In genomic region chr5:143053132-143053972, GRCm38 (mm10) we compare ENCODE assay signal across 8 mouse cellular contexts. TPM values are rescaled to one million over a fixed set of nuclear protein-coding genes. Genes with fewer than 3 reads are reported as not detected.
DNase-seq lines count a peak whose midpoint lies in the region; ATAC-seq lines count a peak whose summit lies in the region.

No protein-coding gene starts in this region.

- H3K4me1 ChIP-seq in hindbrain, embryonic 16.5 days (ENCODE audit: control insufficient read depth, insufficient read depth, low read depth, low read length), result peaks cover 26% of the 10 kb centered on the region

- no peaks in the 10 kb centered on the region for H3K36me3 ChIP-seq in hindbrain, embryonic 16.5 days (ENCODE audit: control insufficient read depth, insufficient read depth, low read length)

- H3K4me3 ChIP-seq in hindbrain, embryonic 16.5 days (ENCODE audit: low read length), result no peak overlapping the region

- H3K9me3 ChIP-seq in hindbrain, embryonic 16.5 days (ENCODE audit: control insufficient read depth, low read length), result no peaks in the 10 kb centered on the region

- 61% methylated on average over 5 of the region's 5 CpGs for WGBS in hindbrain, embryonic 16.5 days

- H3K9ac ChIP-seq in hindbrain, embryonic 16.5 days (ENCODE audit: low read depth, low read length), result peak overlapping the region; percentile 11; the same call in 1 of the 2 replicates

- H3K27me3 ChIP-seq in hindbrain, embryonic 16.5 days (replicated peaks; ENCODE audit: control insufficient read depth, insufficient read depth, low read length), result no peaks in the 10 kb centered on the region

- peak; percentile 91 for ATAC-seq in frontal cortex, adult (ENCODE audit: low TSS enrichment)
- ATAC-seq in hindbrain, embryonic 16.5 days, result peak; percentile 60; the same call in 1 of the 2 replicates
- no peak for ATAC-seq in erythroid progenitor cell, adult 5-6 weeks (replicated peaks; ENCODE audit: low FRiP score, poor library complexity, severe bottlenecking)
- ATAC-seq in activated CD4-positive, CD25-positive, alpha-beta regulatory T cell, adult 4 months, result no peak

- H3K27ac ChIP-seq in hindbrain, embryonic 16.5 days (ENCODE audit: low read depth, low read length), result peak overlapping the region; percentile 46

- H3K4me2 ChIP-seq in hindbrain, embryonic 16.5 days (ENCODE audit: low read length), result no peak overlapping the region

- no peak for DNase-seq in frontal cortex, postnatal 25 days (ENCODE audit: low spot score in 2 of 2)
- DNase-seq in NIH3T3 (ENCODE audit: low read depth), result peak; percentile 56
- DNase-seq in lung, postnatal 36 days, result peak; percentile 52
- DNase-seq in cerebellum, adult 9-10 months, result no peak

RNA-seq across cellular contexts. Expression of gene Rnf216, which starts 59.4 kb away (rescaled TPM):
- polyA plus RNA-seq in hindbrain, embryonic 16.5 days (2015; fragmentation: Nextera tagmentation; extraction: Ambion mirVana), result 27.2 and 31.0 TPM in 2 replicates
- 31.0 and 33.1 TPM in 2 replicates for total RNA-seq in erythroid progenitor cell, adult 5-6 weeks (2015; ENCODE audit: low replicate concordance)
- 31.1 and 45.7 TPM in 2 replicates for total RNA-seq in erythroid progenitor cell, adult 5-6 weeks (2017; ENCODE audit: low replicate concordance)
- 10 to 100 TPM; 28.7 to 30.4 TPM for polyA plus RNA-seq in activated CD4-positive, CD25-positive, alpha-beta regulatory T cell, adult 4 months (2017; shearing (Covaris generic))

Comparison
In these comparisons a context has a peak if more than half of its experiments do, and no peak if none do; other contexts are left out.
1. ATAC-seq: peak in frontal cortex, adult (single experiment) and hindbrain, embryonic 16.5 days (single experiment); none in erythroid progenitor cell, adult 5-6 weeks (single experiment) and activated CD4-positive, CD25-positive, alpha-beta regulatory T cell, adult 4 months (single experiment).
2. DNase-seq: peak in NIH3T3 (single experiment) and lung, postnatal 36 days (single experiment); none in frontal cortex, postnatal 25 days (0 of 2) and cerebellum, adult 9-10 months (single experiment).